Mouse (Mus musculus) MEL-GATA-1-ER (cell line): ENCODE results near the gene Pisd.
"Not testable (repeated sequence)": the region's sequence is repeated elsewhere in the genome, so short reads cannot be mapped to it uniquely, and the experiment has no call there.

Experiments
- DNase-seq: peaks from one replicate; pipeline ENCODE4 v3.0.0-alpha.2; 2012; ENCODE audit warnings: low read depth; ENCODE audit errors: extremely low read depth

Gene Pisd

DNA sequence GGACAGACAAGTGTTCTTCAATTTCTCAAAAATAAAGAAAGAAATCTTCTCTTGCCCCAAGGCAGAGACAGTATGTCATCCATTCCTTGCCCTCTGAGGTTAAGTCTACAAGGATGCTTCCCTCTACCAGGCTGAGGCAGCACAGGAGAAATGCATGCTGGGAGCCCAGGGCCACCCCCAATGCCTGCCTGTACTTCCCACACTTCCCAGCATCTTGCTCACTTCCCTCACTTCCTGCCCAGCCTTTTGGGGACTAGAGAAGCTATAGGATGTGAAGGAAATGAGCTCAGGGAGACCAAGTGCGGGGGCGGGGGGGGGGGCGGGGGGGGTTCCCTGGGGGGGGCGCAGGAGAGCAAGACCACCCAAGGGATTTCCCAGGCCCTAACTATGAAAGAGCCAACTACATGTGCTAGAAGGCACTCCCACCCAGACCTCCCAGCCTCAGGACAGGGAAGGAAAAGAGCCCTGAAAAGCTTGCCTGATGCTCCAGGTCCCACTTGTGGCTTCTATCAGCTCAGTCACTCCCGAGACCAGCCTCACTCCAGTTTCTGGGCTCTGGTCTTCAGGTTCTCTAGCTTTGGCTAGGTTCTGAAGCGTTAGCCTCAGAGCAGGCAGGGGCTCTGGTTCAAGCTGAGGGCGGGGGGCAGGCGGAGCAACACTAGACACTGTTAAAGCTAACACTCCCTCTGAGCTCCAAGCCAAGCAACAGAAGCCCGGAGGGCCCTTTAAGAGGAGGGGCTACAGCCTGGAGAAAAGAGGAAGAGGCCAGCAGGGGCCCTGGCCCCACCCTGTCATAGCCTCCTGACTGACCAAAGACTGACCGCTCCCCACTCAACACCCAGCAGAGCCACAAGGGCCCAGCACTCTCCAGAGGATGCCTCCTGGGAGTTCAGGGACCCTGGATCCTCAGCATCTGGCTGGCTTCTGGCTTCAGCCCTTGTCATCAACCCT is 39.5 kb downstream of the Pisd start:
- DNase-seq: peak; percentile 70

GRCm38 (mm10) chr5:32742149-32742548 is 43.3 kb downstream of the Pisd start:
- no peak for DNase-seq

- not testable (repeated sequence) for DNase-seq
Observed at GRCm38 (mm10) chr5:32741377-32741776, 44.1 kb downstream of the Pisd start.

DNA sequence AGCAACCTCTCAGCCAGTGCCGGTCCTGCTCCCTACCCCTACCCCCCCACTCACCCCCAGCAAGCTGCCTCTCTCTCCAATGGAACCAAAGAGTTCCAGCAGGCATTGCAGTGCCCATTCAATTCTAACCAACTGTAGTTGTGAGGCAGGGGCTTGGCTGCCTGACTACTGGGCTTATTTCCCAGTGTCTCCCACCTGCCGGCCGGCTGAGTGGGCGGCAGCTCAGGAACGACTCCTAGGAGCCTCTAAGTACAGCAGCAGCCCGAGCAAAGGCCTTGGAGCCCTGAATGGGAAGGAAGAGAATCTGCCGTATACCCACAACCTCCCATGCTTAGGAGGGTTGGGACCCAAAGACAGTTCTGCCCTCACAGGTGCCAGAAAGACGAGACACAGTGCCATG is 44.6 kb downstream of the Pisd start:
- DNase-seq: not testable (repeated sequence)

GRCm38 (mm10) chr5:32740138-32740537 is 45.3 kb downstream of the Pisd start:
- no peak for DNase-seq

GRCm38 (mm10) chr5:32736770-32737169 is 48.7 kb downstream of the Pisd start:
- DNase-seq: not testable (repeated sequence)

- no peak for DNase-seq
Observed at GRCm38 (mm10) chr5:32735779-32736178, 49.7 kb downstream of the Pisd start.

- not testable (repeated sequence) for DNase-seq
Observed at GRCm38 (mm10) chr5:32733892-32734291, 51.6 kb downstream of the Pisd start.

DNA sequence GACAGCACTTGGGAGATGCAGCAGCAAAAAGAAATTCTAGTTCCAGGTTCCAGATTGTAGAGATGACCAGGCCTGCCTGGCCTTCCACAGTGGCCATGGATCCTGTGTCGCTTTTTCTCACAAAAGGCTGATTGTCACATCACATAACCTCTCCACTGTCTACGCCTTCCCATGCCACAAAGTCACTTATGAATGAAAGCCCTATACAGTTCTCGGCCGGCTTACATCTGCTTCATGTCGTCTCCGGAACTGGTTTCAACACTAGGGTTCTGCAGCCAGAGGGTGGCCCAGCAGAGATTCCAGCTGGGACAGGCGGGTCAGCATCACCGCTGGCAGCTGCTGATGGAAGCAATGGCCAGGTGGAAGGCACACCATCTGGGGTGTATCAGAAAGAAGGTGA is 56.6 kb downstream of the Pisd start:
- no peak for DNase-seq

GRCm38 (mm10) chr5:32728300-32728699 is 57.1 kb downstream of the Pisd start:
- DNase-seq: no peak

- not testable (repeated sequence) for DNase-seq
Observed at GRCm38 (mm10) chr5:32725397-32725796, 60.0 kb downstream of the Pisd start.

- DNase-seq: no peak
Observed at GRCm38 (mm10) chr5:32723981-32724380, 61.5 kb downstream of the Pisd start.

- DNase-seq: not testable (repeated sequence)
Observed at GRCm38 (mm10) chr5:32722711-32723110, 62.7 kb downstream of the Pisd start.

DNA sequence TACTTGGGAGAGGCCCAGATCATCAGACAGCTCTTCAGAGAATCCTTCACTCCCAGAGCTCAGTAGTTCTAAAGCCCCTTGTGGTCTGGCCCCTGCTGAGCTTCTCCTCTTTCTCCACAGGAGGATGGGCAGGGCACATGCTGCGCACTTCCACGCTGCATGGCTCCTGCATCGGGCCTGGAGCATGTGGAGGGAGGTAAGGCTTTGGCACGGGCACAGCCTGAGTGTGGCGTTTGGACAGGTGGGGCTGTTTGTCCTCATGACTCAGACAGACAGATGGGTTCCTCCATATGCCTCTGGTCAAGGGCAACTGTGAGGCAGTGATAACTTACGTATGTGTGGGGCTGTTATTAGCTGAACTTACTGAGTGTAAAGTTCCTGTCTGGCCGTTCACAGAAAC is 63.2 kb downstream of the Pisd start:
- no peak for DNase-seq

DNA sequence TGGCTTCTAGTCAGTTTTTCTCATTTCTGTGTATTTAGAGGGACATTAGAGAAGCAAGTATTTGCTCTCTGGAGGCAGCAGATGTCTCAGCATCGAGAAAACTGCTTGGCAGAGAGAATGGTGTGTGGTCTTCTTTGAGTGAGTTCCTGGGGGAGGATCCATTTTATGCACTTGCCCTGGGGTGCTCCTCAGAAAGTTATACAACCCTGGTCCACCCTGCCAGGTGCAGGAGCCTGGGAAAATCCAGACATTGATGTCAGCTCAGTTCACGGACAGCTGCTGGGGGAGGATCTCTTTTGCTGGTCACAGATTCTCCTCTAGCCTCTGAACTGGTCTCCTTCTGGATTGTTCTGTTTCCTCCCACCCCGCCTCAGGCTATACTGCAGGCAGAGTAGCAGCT is 64.1 kb downstream of the Pisd start:
- no peak for DNase-seq

- DNase-seq: no peak
Observed at GRCm38 (mm10) chr5:32720416-32720815, 65.0 kb downstream of the Pisd start.

DNA sequence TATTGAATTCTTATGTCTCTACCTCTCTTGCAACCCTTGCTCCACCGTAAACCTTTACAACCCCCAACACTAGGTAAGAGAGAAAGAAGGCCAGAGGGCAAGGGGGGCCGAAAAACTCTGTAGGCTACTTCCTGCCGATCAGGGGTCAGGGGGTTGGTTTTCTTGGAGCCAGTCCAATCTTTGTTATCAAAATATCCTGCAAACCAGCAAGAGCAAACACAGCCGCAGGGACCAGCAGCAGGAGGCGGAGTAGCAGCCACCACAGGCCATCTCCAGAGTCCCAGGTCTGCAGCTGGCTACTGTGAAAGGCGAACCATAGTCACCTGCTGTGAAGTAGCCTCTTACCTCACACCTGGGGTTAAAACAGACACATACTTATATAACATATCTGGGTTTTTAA is 66.5 kb downstream of the Pisd start:
- no peak for DNase-seq

- DNase-seq: no peak
Observed at GRCm38 (mm10) chr5:32717726-32718125, 67.7 kb downstream of the Pisd start.

DNA sequence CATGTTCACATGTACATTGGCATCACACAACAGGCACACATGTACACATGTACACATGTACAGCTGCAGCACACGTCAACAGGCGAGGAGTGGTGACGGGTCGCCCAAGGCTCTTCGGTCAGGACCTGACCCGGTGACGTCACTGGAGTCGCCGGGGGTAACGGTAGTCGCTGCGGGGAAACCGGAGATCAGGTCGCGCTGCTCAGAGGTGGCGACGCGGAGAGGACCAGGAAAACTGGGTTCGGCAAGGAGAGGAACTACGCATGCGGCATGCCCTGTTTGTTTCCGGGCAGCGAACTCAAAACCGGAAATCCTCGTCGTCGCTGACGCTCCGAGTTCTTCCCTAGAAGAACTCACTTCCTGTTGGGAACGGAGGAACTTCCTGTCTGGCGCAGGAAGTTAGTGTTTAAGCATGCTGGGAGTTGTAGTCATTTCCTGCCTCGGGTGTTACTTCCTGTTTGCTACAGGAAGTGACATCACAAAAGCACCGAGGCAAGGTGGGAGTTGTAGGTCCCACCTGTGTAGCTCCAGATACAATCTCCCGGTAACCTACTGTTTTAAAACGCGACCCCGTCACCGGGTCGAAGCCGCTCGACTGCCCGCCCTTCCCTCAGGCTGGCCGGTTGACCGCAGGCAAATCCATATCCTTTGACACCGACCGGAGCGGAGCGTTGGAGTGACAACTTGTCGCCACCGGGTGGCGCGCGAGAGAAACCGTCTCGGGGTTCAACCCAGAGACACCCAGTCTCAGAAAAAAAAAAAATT is 71.6 kb downstream of the Pisd start:
- DNase-seq: peak; percentile 100

DNA sequence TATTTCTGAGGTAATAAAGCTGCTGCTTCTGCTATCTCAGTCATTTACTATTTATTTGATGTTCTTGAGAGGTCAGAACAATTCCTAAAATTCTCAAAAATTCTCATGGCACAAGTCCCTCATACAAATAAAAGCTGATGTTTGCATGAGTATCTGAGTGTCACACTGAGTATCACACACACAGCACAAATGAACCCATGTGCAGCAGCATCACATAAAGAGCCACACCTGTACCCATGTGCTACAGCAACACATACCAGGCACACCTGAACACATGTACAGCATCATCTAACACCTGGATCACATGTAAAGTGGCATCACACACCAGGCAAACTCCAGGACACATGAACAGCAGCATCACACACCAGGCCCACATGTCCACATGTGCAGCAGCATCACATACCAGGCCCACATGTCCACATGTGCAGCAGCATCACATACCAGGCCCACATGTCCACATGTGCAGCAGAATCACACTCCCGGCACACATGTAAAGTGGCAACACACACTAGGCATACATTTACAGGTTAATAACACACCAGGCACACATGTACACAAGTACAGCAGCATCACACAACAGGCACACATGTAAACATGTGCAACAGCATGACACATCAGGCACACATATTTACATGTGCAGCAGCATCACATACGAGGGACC is 72.3 kb downstream of the Pisd start:
- DNase-seq: peak; percentile 60

GRCm38 (mm10) chr5:32712221-32713041 is 73.0 kb downstream of the Pisd start:
- DNase-seq: peak; percentile 16
